Mouse (Mus musculus): ENCODE data around the gene Atcay. TPM values are rescaled to one million over a fixed set of nuclear protein-coding genes. Genes with fewer than 3 reads are reported as not detected.

The Atcay gene
- polyA plus RNA-seq, 1 experiment, result 0.26 TPM

DNA sequence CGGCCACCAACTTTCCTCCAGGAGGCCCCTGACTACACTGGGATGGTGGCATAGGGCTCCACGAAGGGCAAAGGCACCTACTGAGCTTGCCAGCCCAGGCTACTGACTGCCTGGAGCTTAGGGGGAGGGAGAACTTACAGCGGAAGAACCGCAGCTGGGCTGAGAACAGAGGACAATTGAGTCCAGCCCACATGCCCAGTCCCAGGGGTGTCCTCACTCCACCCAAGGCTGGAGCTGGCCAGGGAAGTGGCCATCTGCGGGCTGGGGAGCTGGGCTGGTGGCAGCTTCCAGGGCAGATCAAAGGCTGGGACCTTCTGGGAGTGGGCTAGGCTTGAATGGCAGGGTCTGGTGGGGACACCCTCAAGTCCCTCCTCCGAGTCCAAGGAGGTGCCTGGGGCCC lies 75.9 kb downstream of the Atcay start:
- H3K27me3 ChIP-seq (ENCODE audit: control insufficient read depth, insufficient read depth, low read length), result no peaks in the 10 kb centered on the region
- H3K4me3 ChIP-seq (ENCODE audit: control insufficient read depth, low read depth, low read length), result no peak overlapping the region
- H3K4me1 ChIP-seq (ENCODE audit: control insufficient read depth, insufficient read depth, low read length), result peaks cover 29% of the 10 kb centered on the region
- H3K27ac ChIP-seq (ENCODE audit: control insufficient read depth, insufficient read depth, low read depth, low read length), result no peak overlapping the region
- no peaks in the 10 kb centered on the region for H3K36me3 ChIP-seq (ENCODE audit: control insufficient read depth, insufficient read depth, low read length)
- TF ChIP-seq CTCF (IDR thresholded peaks at IDR 0.05; ENCODE audit: control insufficient read depth, insufficient read depth, insufficient replicate concordance, low read depth, low read length) (no peak), POLR2A (IDR thresholded peaks at IDR 0.05; ENCODE audit: control insufficient read depth, low read depth, low read length) (no peak)

Other genes with a start within 250 kb of the Atcay start
- gene Gng7, start 215.9 kb downstream of the Atcay start, polyA plus RNA-seq (2012; rRNA removed), result 1.0 and 1.6 TPM in 2 replicates
- 0.95 and 1.4 TPM in 2 replicates for gene Diras1, start 205.2 kb downstream of the Atcay start, polyA plus RNA-seq (2012; rRNA removed)
- 39.6 and 46.3 TPM in 2 replicates for gene Slc39a3, start 193.4 kb downstream of the Atcay start, polyA plus RNA-seq (2012; rRNA removed)
- gene Sgta, start 170.7 kb downstream of the Atcay start, polyA plus RNA-seq (2012; rRNA removed), result 203 and 224 TPM in 2 replicates
- gene Thop1, start 160.8 kb downstream of the Atcay start, polyA plus RNA-seq (2012; rRNA removed), result 318 and 378 TPM in 2 replicates
- gene Creb3l3, start 132.0 kb downstream of the Atcay start, polyA plus RNA-seq (2012; rRNA removed), result 0.40 and 0.70 TPM in 2 replicates
- 147 and 192 TPM in 2 replicates for gene Map2k2, start 124.9 kb downstream of the Atcay start, polyA plus RNA-seq (2012; rRNA removed)
- 5.6 and 6.0 TPM in 2 replicates for gene Zbtb7a, start 95.6 kb downstream of the Atcay start, polyA plus RNA-seq (2012; rRNA removed)
- gene Pias4, start 62.9 kb downstream of the Atcay start, polyA plus RNA-seq (2012; rRNA removed), result 164 and 184 TPM in 2 replicates
- 1,507 and 1,673 TPM in 2 replicates for gene Eef2, start 54.2 kb downstream of the Atcay start, polyA plus RNA-seq (2012; rRNA removed)
- 52.6 and 61.6 TPM in 2 replicates for gene Dapk3, start 47.8 kb downstream of the Atcay start, polyA plus RNA-seq (2012; rRNA removed)
- 1.4 and 1.8 TPM in 2 replicates for gene 4930442H23Rik, start 47.0 kb downstream of the Atcay start, polyA plus RNA-seq (2012; rRNA removed)
- not detected in 2 replicates for gene Nmrk2, start 28.8 kb downstream of the Atcay start, polyA plus RNA-seq (2012; rRNA removed)
- gene Zfr2, start 2.3 kb upstream of the Atcay start, polyA plus RNA-seq (2012; rRNA removed), result 11.6 and 12.5 TPM in 2 replicates
- gene Matk, start 22.1 kb upstream of the Atcay start, polyA plus RNA-seq (2012; rRNA removed), result 3.0 and 3.5 TPM in 2 replicates
- gene Mrpl54, start 36.1 kb upstream of the Atcay start, polyA plus RNA-seq (2012; rRNA removed), result 181 and 261 TPM in 2 replicates
- 53.5 and 77.2 TPM in 2 replicates for gene Apba3, start 36.1 kb upstream of the Atcay start, polyA plus RNA-seq (2012; rRNA removed)
- gene Tjp3, start 60.7 kb upstream of the Atcay start, polyA plus RNA-seq (2012; rRNA removed), result 0.56 and 0.99 TPM in 2 replicates
- gene Pip5k1c, start 62.1 kb upstream of the Atcay start, polyA plus RNA-seq (2012; rRNA removed), result 10.1 and 10.4 TPM in 2 replicates
- 13.4 and 16.5 TPM in 2 replicates for gene Cactin, start 90.3 kb upstream of the Atcay start, polyA plus RNA-seq (2012; rRNA removed)
- gene Tbxa2r, start 97.9 kb upstream of the Atcay start, polyA plus RNA-seq (2012; rRNA removed), result 0.47 and 0.91 TPM in 2 replicates
- gene Gipc3, start 112.4 kb upstream of the Atcay start, polyA plus RNA-seq (2012; rRNA removed), result 3.3 and 4.1 TPM in 2 replicates
- 23.0 and 27.7 TPM in 2 replicates for gene Hmg20b, start 119.6 kb upstream of the Atcay start, polyA plus RNA-seq (2012; rRNA removed)
- 33.1 and 39.7 TPM in 2 replicates for gene Mfsd12, start 126.7 kb upstream of the Atcay start, polyA plus RNA-seq (2012; rRNA removed)
- gene 4930404N11Rik, start 135.0 kb upstream of the Atcay start, polyA plus RNA-seq (2012; rRNA removed), result 273 and 296 TPM in 2 replicates
- 161 and 178 TPM in 2 replicates for gene Fzr1, start 147.7 kb upstream of the Atcay start, polyA plus RNA-seq (2012; rRNA removed)
- 38.5 and 46.3 TPM in 2 replicates for gene Dohh, start 153.6 kb upstream of the Atcay start, polyA plus RNA-seq (2012; rRNA removed)
- gene Gm48551, start 153.6 kb upstream of the Atcay start, polyA plus RNA-seq (2012; rRNA removed), result 1.2 and 1.6 TPM in 2 replicates
- gene Gm48552, start 158.2 kb upstream of the Atcay start, polyA plus RNA-seq (2012; rRNA removed), result 0.65 TPM in 1 of 2 replicates, not detected in the other
- gene Smim24, start 162.2 kb upstream of the Atcay start, polyA plus RNA-seq (2012; rRNA removed), result 3,568 and 3,612 TPM in 2 replicates
- gene Nfic, start 224.8 kb upstream of the Atcay start, polyA plus RNA-seq (2012; rRNA removed), result 9.8 and 9.9 TPM in 2 replicates

Data from testis, adult 2 months (tissue).